Mouse (Mus musculus): ENCODE measurements at regions not wholly inside any gene's neighbourhood (a gene's known extent, or its start where the extent isn't known, plus 50 kb on each side); places are given as distances from the start of the nearest gene placed in this dataset.

DNA sequence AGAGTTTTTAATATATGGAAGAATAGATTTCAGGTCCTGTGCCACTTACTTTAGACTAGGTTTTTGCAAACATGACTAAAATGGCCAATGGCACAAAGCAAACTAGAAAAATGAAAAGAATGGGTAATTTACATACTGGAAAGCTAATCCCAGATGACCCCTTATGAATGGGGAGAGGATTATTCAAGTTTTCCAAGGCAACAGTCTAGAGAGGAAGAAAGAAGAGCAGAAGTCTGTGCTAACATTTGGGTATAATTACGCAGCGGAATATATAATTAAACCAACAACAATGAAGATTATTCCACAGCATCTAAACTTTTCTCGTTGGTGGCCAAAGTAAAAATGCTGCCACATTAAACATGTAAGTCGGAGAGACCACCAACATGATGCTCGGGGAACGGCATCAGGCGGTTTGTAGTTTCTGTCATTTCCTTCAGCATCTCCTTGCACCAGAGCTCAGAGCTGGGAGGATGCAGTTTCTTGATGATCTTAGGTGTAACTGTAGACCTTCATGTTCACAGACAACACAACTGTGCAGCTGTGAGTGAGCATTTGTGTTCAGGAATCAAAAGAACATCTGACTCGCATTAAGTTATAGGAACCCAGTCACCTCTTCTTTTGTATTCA, 51.2 kb upstream of the Tmtc2 start:
- Histone ChIP-seq H3K4me2 (no peak overlapping the region), H3K36me3 (replicated peaks) (no peaks in the 10 kb centered on the region), H3K27me3 (replicated peaks) (no peaks in the 10 kb centered on the region), H3K4me1 (no peaks in the 10 kb centered on the region), H3K9me3 (no peaks in the 10 kb centered on the region), H3K9ac (no peak overlapping the region), H3K4me3 (no peak overlapping the region), H3K27ac (no peak overlapping the region)
- no peak for ATAC-seq (replicated peaks)
- WGBS = 48% methylated on average over 8 of the region's 8 CpGs

Data from midbrain, embryonic 15.5 days (tissue).